Mouse (Mus musculus) neural tube, embryonic 10.5 days (tissue): ENCODE measurements around the gene Zbp1.
A peak's percentile ranks its signal among the peaks of the same experiment; 100 is the strongest.

ENCODE experiments used
- DNase-seq: peaks from one replicate; pipeline ENCODE4 v3.0.0-alpha.2; 2017; ENCODE audit warnings: low spot score; ENCODE audit errors: extremely low spot score

Zbp1 gene

GRCm38 (mm10) chr2:173218416-173219141, at the start of gene Zbp1:
Zbp1 (minus strand) TSS chr2:173218923.
- peak; percentile 12 for DNase-seq

GRCm38 (mm10) chr2:173267562-173267961, 48.8 kb upstream of the Zbp1 start:
- DNase-seq, result no peak

- no peak for DNase-seq
Observed at GRCm38 (mm10) chr2:173266349-173267112, 47.8 kb upstream of the Zbp1 start.

GRCm38 (mm10) chr2:173265468-173266265, 46.9 kb upstream of the Zbp1 start:
- DNase-seq, result no peak

GRCm38 (mm10) chr2:173264467-173265128, 45.9 kb upstream of the Zbp1 start:
- DNase-seq, result peak; percentile 51

DNA sequence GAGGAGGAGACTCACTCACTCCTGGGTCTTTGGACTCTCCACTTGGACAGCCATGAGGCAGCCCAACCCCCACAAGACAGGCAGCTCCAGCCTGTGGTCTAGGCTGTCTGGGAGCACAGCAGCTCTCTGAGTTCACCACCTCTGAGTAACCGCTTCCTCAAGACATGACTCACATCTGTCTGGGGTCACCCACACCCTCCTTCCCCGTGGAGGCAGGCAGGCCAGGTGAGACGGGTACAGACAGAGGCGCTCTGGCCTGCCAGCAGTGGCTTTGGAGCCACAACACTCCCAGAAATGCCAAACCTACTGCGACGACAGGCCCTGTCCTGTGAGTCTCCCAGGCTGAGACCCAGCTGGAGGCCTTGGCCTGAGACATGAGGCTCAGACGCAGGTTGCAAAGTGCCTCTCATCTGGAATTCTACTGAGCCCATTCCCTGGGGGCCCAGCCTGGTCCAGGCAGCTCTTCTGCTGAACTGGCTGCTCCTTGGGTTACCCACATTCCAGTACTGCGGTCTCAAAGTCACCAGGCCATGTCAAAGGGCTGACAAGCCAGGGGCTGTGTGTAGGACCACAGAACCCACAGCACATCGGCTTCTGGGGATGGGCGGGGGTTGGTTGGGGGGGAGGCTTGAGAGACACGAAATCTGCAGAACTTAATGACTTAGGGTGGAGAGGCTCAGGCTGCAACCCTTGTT, 45.1 kb upstream of the Zbp1 start:
- DNase-seq, result no peak

DNA sequence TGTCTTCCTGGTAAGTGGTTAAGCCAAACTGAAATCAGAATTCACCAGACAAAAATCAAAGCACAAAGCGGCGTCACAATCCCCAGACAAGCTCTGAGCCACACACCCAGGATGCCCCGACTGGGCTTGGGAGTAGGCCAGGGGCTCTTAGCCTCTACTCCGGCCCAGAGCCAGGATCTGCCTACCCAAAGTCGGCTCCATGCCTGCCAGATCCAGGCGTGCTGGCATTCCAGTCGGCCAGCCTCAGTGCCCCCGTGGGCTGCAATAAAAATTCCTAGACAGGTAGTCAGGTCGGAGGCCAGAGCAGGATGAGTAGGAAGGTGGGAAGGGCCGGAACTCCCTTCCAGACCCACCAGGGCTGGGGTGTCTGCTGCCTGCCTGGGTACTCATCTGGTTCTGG, 42.8 kb upstream of the Zbp1 start:
- DNase-seq, result no peak

GRCm38 (mm10) chr2:173258459-173259091, 39.9 kb upstream of the Zbp1 start:
- DNase-seq, result no peak

DNA sequence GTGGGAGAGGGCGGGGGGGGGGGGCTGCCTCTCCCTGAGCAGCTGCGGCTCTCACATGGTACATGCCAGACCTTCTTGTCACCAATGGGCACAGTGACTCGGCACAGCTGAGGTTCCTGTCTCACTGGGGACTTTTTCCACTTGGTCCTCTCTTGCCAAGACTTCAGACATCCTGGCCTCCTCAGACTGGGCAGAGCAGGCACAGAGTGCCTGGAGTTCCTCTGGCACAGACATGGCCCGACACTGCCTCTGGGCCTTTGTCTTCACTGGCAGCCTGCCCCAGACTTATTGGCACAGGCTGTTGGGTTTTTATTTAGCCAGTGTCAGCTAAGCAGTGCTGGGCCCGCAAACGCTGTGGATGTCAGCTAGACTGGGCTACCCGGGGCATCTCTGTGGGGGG, 38.9 kb upstream of the Zbp1 start:
- DNase-seq, result no peak

DNA sequence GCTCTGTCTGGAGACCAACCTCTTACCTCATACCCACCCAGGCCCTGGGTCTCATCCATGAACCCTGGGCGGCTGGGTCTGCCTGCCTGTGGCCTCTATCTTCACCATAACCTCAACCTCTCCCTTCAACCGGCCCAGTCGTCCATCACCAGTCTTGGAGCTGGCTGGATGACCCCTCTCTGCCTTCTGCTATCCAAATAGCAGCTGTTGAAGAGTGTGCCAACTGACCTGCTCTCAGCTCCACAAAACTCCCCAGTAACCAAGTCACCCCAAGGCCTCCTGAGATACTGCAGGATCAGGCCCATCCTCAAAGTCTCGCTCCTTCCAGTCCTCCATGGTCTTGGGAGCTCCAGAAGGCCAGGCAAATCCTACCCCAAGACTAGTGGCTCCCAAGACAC, 37.8 kb upstream of the Zbp1 start:
- DNase-seq, result no peak

DNA sequence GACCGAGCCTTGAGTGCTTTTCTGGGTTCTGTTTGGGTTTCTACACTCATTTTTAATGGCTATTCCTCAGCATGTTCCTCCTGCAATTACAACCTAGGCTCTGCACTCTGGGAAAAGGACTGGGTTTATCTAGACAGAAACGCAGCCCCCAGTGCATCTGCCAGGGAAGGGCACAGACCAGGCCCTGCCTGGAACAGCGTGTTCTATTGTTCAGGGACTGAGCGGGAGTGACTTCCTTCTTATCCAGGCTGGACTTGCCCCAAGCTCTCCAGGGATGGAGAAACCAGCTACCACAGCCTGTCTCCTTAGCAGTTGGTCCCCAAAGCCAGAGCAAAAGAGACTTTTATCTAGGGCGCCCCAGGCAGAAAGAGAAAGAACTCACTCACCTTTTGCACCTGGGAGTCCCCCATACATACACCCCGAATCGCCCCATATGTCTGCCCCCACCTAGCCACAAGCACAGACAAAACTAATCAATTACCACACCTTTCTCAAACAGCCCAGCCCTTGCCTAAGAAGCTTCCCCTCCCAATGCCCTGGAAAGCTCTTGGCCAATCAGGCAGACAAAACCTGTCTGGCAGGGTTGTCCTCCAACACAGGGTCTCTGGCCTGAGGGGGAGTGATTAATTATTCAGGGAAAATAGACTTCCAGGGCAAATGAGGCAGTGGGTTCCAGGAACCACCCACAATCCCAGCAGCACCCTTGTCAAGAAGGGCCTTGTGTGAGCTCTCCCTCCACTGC, 37.3 kb upstream of the Zbp1 start:
- DNase-seq, result no peak

GRCm38 (mm10) chr2:173253761-173254662, 35.3 kb upstream of the Zbp1 start:
- no peak for DNase-seq

DNA sequence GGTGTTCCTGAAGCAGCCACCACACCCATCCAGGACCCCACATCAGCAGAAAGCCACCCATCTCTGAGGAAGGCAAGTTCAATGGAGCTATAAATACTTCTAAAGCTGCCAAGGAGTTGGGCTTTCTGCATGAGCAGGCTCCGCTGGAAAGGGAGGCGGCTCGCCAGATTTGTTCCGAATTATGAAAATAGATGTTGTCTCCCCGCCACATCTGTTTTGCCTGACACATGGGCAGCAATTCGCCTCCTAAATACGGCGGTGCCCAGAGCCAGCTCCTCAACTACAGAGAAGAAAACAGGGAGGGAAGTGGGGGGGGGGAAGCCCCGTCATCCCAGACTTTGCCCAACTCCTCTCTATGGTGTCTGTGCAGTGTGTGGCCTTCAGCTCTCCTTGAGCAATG, 33.0 kb upstream of the Zbp1 start:
- no peak for DNase-seq

DNA sequence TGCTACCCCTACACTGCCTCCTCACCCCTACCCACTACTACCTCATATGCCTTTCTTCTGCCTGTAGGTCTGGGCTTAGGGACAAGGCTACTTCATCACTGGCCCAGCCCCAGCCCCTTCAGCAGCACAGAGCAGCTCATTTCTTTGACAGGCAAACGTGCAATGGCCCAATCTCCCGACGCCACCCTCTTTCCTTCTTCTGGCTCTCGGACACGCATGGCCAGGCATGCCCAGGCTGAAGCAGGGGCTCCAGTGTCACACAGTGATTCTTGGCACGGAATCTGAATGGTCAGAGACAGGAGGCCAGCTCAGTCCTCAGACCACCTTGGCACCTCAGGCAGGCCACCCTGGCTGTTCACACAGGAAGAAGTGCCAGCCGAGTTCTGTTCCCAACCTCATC, 32.4 kb upstream of the Zbp1 start:
- DNase-seq, result no peak

- no peak for DNase-seq
Observed at GRCm38 (mm10) chr2:173250411-173250810, 31.7 kb upstream of the Zbp1 start.

GRCm38 (mm10) chr2:173249965-173250364, 31.2 kb upstream of the Zbp1 start:
- no peak for DNase-seq

- no peak for DNase-seq
Observed at GRCm38 (mm10) chr2:173249386-173249785, 30.7 kb upstream of the Zbp1 start.

DNA sequence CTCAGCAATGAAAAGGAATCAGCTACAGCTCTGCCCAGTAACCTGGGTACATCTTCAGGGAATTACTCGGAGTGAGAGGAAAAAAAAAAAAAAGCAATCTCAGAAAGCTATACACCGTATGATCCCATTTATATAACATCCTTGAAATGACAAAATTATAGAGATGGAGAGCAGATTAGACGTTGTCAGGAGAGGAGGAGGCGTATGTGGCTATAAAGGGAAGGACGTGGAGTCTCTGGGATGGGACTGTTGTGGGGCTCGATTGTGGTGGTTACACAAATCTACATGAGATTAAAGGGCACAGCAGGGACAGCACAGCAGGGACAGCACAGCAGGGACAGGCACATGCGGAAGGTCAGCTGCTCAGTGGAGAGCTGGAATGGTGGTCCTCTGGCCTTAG, 30.1 kb upstream of the Zbp1 start:
- no peak for DNase-seq

- no peak for DNase-seq
Observed at GRCm38 (mm10) chr2:173247911-173248310, 29.2 kb upstream of the Zbp1 start.
